Mouse (Mus musculus) erythroblast, embryonic 14.5 days (primary cell): ENCODE measurements around the gene Tns1. TPM values are rescaled to one million over a fixed set of nuclear protein-coding genes. Genes with fewer than 3 reads are reported as not detected.

Source experiments
- H3K27me3 ChIP-seq: 2 replicates; pipeline ENCODE4 v1.6.1; 2012; ENCODE audit warnings: inconsistent platforms; ENCODE audit not compliant: control insufficient read depth
- H3K36me3 ChIP-seq: 2 replicates; pipeline ENCODE4 v1.6.1; 2012; ENCODE audit warnings: mild to moderate bottlenecking, inconsistent platforms; ENCODE audit not compliant: control insufficient read depth
- H3K4me1 ChIP-seq: 2 replicates; pipeline ENCODE4 v1.6.1; 2012; ENCODE audit warnings: inconsistent platforms; ENCODE audit not compliant: control insufficient read depth
- H3K4me3 ChIP-seq: replicated peaks from 2 replicates; pipeline ENCODE3; 2012; ENCODE audit warnings: moderate library complexity, mild to moderate bottlenecking, inconsistent platforms
- H3K9me3 ChIP-seq: 2 replicates; pipeline ENCODE4 v1.6.1; 2012; ENCODE audit warnings: low read length, inconsistent platforms, mixed read lengths; ENCODE audit not compliant: control insufficient read depth
- GATA1 ChIP-seq: IDR thresholded peaks from 2 replicates; pipeline ENCODE4 v1.6.1; 2012; ENCODE audit warnings: low read length, inconsistent platforms, mixed read lengths
- TAL1 ChIP-seq: IDR thresholded peaks from 3 replicates; pipeline ENCODE4 v1.6.1; 2012; ENCODE audit warnings: low read length, inconsistent platforms, mixed read lengths
- polyA plus RNA-seq: library from polyadenylated mRNA; stranded (reverse); fragments of >175 nt; gene quantifications from 2 replicates; pipeline ENCODE4 v1.2.3, GENCODE M21; 2012

Tns1 gene
- polyA plus RNA-seq, 1 experiment, result 3.6 TPM

DNA sequence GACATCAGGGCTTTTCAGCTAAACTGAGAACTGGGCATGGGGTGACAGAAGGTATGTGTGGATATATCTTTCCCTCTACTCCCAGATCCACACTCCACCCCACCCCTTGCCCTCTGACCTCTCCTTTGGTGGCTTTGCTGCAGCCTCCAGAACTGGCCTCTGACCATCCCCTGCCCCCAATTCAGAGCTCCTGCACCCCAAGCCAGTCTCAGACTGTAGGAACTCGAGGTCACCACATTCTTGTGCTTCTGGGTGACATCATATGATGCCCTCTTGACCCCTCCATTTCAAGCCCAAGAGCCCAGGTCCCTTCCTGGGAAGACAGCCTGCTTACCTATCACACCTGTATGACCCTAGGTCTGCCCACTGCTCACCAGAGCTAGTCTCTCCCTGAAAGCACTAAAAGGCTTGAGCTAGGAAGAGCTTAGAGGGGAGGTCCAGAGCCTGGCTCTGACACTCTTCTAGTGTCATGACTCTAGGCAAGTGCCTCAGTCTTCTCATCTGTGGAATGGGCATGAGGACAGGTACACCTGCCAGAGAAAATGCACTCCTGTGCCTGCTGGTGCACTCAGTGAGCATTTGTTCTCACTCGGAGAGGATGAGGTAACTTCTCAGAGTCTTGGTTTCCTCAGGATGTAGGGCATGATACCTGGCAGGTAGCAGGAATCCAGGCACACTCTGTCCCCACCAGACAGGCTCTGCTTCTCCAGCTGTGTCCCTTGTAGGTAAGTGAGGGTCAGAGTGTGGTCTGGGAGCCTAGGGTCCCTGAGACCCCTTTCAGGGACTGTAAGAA, 214.9 kb downstream of the Tns1 start:
- H3K9me3 ChIP-seq, result no peaks in the 10 kb centered on the region
- peaks cover 13% of the 10 kb centered on the region for H3K36me3 ChIP-seq
- H3K4me1 ChIP-seq, result no peaks in the 10 kb centered on the region
- H3K4me3 ChIP-seq, result no peak overlapping the region
- no peak for TF ChIP-seq TAL1
- TF ChIP-seq GATA1, result no peak
- no peaks in the 10 kb centered on the region for H3K27me3 ChIP-seq

- H3K9me3 ChIP-seq, result no peaks in the 10 kb centered on the region
- peaks cover 3% of the 10 kb centered on the region for H3K36me3 ChIP-seq
- no peaks in the 10 kb centered on the region for H3K4me1 ChIP-seq
- no peak overlapping the region for H3K4me3 ChIP-seq
- H3K27me3 ChIP-seq, result no peaks in the 10 kb centered on the region
- TF ChIP-seq TAL1 (no peak), GATA1 (no peak)
Observed at GRCm38 (mm10) chr1:73908081-73908960, 215.9 kb downstream of the Tns1 start.

DNA sequence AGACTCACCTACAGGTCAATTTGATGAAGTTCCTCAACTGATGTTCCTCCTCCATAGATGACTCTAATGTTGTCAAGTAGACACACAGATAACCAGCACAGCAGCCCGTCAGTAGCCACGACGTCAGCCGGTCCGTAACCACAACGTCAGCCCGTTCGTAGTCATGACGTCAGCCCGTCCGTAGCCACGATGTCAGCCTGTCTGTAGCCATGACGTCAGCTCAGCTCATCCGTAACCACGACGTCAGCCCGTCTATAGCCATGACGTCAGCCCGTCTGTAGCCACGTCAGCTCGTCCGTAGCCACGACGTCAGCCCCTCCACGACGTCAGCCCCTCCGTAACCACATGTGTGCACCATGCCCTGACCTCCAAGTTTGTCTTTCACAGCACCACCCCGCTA, 217.1 kb downstream of the Tns1 start:
- TF ChIP-seq GATA1, result no peak
- TF ChIP-seq TAL1, result no peak
- Histone ChIP-seq H3K27me3 (no peaks in the 10 kb centered on the region), H3K36me3 (no peaks in the 10 kb centered on the region), H3K4me1 (no peaks in the 10 kb centered on the region), H3K9me3 (no peaks in the 10 kb centered on the region), H3K4me3 (no peak overlapping the region)

GRCm38 (mm10) chr1:73906376-73906775, 217.9 kb downstream of the Tns1 start:
- Histone ChIP-seq H3K4me1 (peaks cover 2% of the 10 kb centered on the region; the same call in 1 of the 2 replicates), H3K36me3 (no peaks in the 10 kb centered on the region), H3K9me3 (no peaks in the 10 kb centered on the region), H3K4me3 (no peak overlapping the region), H3K27me3 (no peaks in the 10 kb centered on the region)
- TF ChIP-seq GATA1, result no peak
- no peak for TF ChIP-seq TAL1

DNA sequence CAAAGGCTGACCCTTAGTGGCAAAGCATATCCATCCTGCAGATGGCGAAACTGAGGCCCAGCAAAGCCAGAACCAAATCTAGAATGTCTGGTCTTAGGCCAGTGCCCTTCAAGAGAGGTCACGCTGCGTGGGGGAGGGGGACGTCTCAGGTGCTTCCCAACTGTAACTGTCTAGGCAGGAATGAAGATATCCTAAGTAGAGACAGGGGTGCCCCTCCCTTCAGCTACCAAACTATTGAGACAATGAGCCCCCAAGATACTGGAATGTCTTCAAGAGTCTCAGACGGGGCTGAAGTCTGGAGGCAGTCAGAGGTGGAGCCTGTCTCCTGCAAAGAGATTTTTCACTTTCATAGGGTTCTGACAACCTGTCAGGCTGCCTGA, 218.4 kb downstream of the Tns1 start:
- H3K9me3 ChIP-seq, result no peaks in the 10 kb centered on the region
- H3K27me3 ChIP-seq, result no peaks in the 10 kb centered on the region
- H3K4me3 ChIP-seq, result no peak overlapping the region
- H3K36me3 ChIP-seq, result no peaks in the 10 kb centered on the region
- H3K4me1 ChIP-seq, result peaks cover 2% of the 10 kb centered on the region; the same call in 1 of the 2 replicates
- no peak for TF ChIP-seq TAL1
- TF ChIP-seq GATA1, result no peak

GRCm38 (mm10) chr1:73905111-73905810, 219.0 kb downstream of the Tns1 start:
- Histone ChIP-seq H3K27me3 (no peaks in the 10 kb centered on the region), H3K36me3 (no peaks in the 10 kb centered on the region), H3K4me1 (peaks cover 2% of the 10 kb centered on the region; the same call in 1 of the 2 replicates), H3K9me3 (no peaks in the 10 kb centered on the region), H3K4me3 (no peak overlapping the region)
- TF ChIP-seq GATA1 (no peak), TAL1 (no peak)

GRCm38 (mm10) chr1:73904641-73905040, 219.6 kb downstream of the Tns1 start:
- Histone ChIP-seq H3K36me3 (no peaks in the 10 kb centered on the region), H3K4me3 (no peak overlapping the region), H3K27me3 (no peaks in the 10 kb centered on the region), H3K4me1 (peaks cover 2% of the 10 kb centered on the region; the same call in 1 of the 2 replicates), H3K9me3 (no peaks in the 10 kb centered on the region)
- TF ChIP-seq GATA1 (no peak), TAL1 (no peak)

DNA sequence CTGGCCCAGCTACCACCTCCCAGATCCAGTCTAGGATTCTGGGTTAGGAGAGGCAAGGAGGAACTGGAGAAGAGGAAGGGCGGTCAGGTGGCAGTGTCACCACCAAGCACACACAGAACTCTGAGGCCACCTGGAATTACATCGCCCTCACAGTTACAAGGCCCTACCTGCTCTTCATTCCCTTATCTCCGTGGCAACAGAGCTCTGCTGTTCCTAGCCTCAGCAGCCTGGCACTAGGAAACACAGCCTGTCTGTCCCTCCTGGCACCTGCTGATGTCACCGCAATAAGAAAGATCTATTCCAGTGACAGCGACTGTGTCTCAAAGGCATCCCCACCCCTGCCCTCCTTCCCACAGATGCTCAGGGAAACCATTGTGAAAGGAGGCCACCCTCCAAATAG, 221.2 kb downstream of the Tns1 start:
- TF ChIP-seq GATA1 (no peak), TAL1 (no peak)
- Histone ChIP-seq H3K36me3 (no peaks in the 10 kb centered on the region), H3K4me1 (peaks cover 2% of the 10 kb centered on the region; the same call in 1 of the 2 replicates), H3K4me3 (no peak overlapping the region), H3K27me3 (no peaks in the 10 kb centered on the region), H3K9me3 (no peaks in the 10 kb centered on the region)
